17 mouse cellular contexts compared by ENCODE assay signal in the genomic region with DNA sequence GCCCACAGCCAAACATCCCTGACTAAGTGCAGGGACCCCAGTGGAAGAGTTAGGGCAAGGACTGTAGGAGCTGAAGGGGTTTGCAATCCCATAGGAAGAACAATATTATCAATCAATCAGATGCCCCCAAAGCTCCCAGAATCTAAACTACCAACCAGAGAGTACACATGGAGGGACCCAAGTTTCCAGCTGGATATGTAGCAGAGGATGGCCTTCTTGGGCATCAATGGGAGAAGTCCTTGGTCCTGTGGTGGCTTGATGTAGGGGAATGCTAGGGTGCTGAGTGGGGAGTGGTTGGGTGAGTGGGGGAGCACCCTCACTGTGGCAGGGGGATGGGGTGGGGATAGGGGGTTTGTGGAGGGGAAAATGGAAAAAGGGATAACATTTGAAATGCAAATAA. TPM values are rescaled to one million over a fixed set of nuclear protein-coding genes. Genes with fewer than 3 reads are reported as not detected.
"Had no signal": no experiment of that assay in that cellular context is flagged by ENCODE, and none has a peak within 500 bp of the region (broad histone marks: within the 10 kb centered on the region; RNA-seq: fewer than 3 reads in every experiment).

No protein-coding gene starts in this region.

- DNase-seq: retina, postnatal 1 day; right cerebral cortex, adult 18-20 months; right cerebral cortex, postnatal 14 days; right cerebral cortex, postnatal 25 days; right cerebral cortex, postnatal 4 days; spleen, adult 18-20 months; thymus, adult 18-20 months; thymus, adult 2 months; thymus, postnatal 14 days; thymus, postnatal 25 days; thymus, postnatal 36 days; thymus, postnatal 4 days had no signal

- H3K4me2 ChIP-seq: neural tube, embryonic 13.5 days; neural tube, embryonic 15.5 days; stomach, embryonic 15.5 days had no signal

- H3K27me3 ChIP-seq: neural tube, embryonic 13.5 days; neural tube, embryonic 15.5 days; stomach, embryonic 15.5 days had no signal

- H3K4me3 ChIP-seq: neural tube, embryonic 13.5 days; neural tube, embryonic 15.5 days; stomach, embryonic 15.5 days had no signal

- H3K36me3 ChIP-seq: neural tube, embryonic 13.5 days; neural tube, embryonic 15.5 days had no signal

- H3K4me1 ChIP-seq: neural tube, embryonic 13.5 days; neural tube, embryonic 15.5 days; stomach, embryonic 15.5 days had no signal

- H3K9me3 ChIP-seq: neural tube, embryonic 13.5 days; neural tube, embryonic 15.5 days; stomach, embryonic 15.5 days had no signal

- H3K27ac ChIP-seq: neural tube, embryonic 13.5 days; neural tube, embryonic 15.5 days; stomach, embryonic 15.5 days; stomach, postnatal 0 days had no signal

- H3K9ac ChIP-seq: neural tube, embryonic 13.5 days; neural tube, embryonic 15.5 days; stomach, embryonic 15.5 days had no signal

RNA-seq across cellular contexts. Expression of a gene that starts 8.4 kb away (rescaled TPM):
- total RNA-seq: neutrophil, adult 5-6 weeks had no signal
